Mouse (Mus musculus) lung, postnatal 0 days (tissue): Measurements from ENCODE around the gene Ino80d.

Source experiments
- CTCF ChIP-seq: IDR thresholded peaks from 2 replicates; pipeline ENCODE4 v1.5.1; 2016; ENCODE audit warnings: antibody characterized with exemption, mild to moderate bottlenecking
- EP300 ChIP-seq: IDR thresholded peaks from 2 replicates; pipeline ENCODE4 v1.6.1; 2016; ENCODE audit warnings: antibody characterized with exemption, mild to moderate bottlenecking, control low read depth

- TF ChIP-seq CTCF: peak; percentile 80
- TF ChIP-seq EP300: no peak
Measured at GRCm38 (mm10) chr1:62986267-62986666, 128.2 kb downstream of the Ino80d start.
